Mouse (Mus musculus) right cerebral cortex, postnatal 4 days (tissue): ENCODE results near the gene Adap2.

Experiments
- DNase-seq: peaks from one replicate; pipeline ENCODE4 v3.0.0-alpha.2; 2022

Adap2 gene

GRCm38 (mm10) chr11:80200326-80200725 lies 46.4 kb downstream of the Adap2 start:
- no peak for DNase-seq

DNA sequence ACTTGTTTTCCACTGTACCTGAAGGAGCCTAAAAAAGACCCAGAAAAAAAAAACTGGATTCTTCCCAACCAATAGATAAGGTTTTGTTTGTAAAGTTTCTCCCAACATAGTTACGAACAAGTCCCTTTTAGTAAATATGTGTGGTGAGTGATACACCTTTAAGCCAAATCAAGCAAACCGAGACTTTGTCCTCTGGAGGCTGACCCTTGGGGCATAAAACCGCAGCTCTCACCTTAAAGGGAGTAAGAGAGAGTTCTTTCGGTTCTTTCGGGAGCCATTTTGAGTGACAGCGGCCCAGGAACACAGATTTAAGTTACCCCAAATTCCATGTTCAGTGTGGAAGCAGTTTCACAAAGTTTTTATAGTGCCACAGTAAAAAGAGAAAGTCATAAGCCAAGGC lies 48.4 kb downstream of the Adap2 start:
- DNase-seq = no peak

DNA sequence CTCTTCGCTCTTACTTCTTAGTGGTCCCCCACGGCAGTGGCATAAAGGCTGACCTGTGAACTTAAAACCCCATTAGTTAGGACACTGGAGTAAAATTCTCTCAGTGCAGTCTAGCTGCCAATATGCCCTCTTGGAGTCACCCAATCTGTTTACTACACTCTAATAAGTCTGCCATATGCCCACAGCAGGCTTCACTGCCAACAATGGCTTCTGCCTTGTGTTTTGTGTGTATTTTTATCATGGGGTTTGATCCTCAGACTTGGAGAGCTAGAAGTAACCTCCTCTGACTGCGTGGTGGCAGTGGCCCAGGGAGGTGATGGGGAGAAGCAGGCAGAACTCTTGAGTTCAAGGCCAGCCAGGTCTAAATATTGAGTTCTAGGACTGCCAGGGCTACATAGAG lies 50.1 kb downstream of the Adap2 start:
- DNase-seq = no peak

DNA sequence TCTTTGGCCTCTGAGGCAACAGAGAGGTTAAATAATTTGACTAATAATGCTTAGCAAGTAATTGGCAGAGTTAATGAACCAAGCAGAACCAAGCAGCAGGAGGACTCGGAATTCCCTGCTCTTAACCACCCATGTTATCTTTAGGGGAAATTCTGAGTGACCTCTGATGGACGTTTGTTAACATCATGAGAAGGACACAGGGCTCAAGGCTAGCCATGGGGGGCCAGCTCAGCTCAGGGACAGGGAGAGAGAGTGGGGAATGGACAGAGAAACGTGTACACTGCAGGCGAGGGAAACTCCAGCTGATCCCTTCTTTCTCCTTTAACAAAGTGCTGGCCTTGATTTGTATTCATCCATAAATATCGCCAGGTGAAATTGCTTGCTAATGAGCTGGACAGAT lies 51.0 kb downstream of the Adap2 start:
- no peak for DNase-seq

DNA sequence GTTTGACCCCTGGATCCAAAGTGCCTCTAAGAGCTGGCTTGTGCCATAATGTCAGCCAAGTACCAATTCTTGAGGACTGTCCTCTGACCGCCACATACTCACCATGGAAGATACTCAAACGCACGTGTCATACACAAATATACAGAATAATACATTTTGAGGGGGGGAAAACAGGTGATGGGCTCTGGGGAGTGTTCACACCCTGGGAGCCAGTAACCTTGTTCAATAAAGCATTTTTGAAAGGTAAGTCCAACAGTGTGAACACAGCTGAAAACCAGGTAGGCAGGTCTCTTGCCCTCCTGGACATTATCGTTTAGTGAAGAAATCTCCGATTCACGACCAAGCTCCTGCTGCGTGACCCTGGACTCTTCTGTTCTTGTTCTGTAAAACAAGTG lies 54.6 kb downstream of the Adap2 start:
- no peak for DNase-seq

DNA sequence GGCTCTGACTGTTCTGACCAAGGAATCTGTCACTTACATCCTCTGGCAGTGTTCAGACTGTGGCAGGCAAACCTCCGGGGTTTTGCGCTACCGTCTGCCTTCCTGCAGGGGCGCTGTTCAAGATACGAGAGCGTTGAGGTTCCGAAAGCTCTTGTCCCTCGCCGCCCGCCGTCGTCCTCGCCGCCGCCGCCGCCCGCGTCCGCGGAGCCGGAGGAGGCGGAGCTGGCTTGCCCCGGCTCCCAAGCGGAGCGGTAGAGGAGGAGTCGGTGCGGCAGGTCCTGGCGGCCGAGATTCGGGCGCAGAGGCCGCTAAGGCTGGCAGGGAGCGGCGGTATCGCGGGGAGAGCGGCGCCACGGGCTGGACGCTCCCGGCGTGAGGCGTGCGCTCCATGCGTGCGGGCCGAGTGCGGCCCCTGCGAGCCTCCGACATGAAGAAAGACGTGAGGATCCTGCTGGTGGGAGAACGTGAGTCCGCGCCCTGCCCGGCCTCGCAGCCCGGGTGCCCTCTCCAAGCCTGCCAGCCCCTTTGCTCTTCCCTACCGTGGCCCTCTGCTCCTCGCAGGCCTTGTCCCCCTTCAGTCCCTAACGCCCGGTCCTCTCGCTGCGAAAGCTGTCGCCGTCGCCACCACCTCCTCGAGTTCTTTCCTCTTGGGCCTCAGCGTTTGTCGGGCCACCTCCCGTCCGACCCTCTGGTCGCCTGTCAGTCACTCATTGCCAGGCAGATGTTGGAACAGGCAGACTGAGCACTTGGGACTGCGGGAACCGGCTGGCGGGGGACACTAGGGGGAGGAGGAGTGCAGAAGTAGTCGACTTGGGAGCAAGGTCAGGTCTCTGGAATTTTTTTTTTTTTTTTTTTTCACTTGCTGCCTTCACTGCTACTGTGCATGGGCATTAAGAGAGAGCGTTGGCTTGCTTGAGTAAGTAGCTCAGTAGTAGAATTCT lies 55.2 kb downstream of the Adap2 start, which contains the start of gene Rhot1:
Gene Rhot1, plus strand, starts transcription at position 160 of the 941 bp plus-strand sequence.
- peak; percentile 98 for DNase-seq

DNA sequence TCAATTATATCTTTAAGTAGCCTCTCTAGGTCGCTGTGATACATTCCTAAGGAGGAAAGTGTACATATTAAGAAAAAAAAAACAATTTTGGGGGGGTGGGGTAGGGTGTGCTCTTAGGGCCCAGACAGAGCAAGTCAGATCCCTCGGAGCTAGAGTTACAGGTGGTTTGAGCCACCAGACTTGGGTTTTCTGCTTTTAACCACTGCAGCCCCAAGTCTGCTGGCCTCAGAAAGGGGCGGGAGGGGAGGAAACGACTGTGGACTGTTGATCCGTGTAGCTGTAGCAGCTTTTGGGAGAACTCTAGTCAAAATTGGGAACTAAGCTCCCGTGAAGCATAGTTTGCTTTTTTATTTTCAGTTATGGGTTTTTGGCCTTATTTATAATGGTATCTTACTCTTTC lies 56.4 kb downstream of the Adap2 start:
- no peak for DNase-seq

- no peak for DNase-seq
Measured at GRCm38 (mm10) chr11:80212282-80212681, 58.4 kb downstream of the Adap2 start.

DNA sequence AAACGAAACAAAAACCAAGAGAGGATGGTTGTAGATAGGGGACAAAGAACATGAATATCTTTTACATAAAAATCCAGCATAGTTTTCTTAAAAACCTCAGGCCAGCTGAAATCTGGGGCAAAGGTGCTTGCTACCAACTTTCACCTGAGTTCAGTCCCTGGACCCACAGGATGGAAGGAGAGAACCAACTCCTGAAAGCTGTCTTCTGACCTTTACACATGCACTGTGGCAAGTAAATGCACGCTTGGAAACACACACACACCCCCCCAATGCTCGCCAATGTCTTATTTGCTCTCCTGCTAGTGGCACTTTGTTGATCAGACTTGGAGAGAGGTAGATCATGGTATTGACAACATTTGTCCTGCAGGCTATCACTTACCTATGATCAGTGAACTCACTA lies 61.4 kb downstream of the Adap2 start:
- no peak for DNase-seq

DNA sequence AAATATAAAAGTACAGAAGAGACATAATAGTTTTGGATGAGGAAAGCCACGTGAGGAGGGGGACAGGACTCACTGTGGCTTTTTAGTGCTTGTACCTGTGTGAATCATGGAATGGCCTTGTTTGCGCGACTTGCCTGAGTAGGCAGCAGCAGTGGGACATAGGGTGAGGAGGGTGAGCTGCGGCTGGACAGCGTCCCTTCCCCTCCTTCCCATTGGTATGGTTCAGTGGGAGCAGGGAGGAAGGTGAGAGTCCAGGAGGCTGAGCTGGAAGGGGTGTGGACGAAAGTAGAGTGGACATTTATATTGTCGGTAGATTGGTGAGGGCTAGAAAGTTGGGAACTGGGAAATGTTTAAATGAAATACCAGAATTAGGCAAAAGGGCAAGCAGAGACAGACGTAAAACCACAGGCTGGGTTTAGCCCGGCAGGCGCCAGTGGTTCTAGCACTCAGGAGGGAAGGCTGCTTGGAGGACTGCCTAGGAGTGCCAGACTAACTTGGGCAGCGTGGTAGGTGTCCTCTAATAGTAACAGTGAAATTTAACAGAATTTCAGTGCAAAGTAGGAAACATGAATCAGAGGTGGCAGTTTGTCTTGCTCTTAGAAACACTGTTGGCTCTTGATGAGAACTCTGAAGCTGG lies 64.9 kb downstream of the Adap2 start:
- no peak for DNase-seq
